Mouse (Mus musculus): ENCODE results near the gene Zdhhc23. TPM values are rescaled to one million over a fixed set of nuclear protein-coding genes. Genes with fewer than 3 reads are reported as not detected.

Gene Zdhhc23
- total RNA-seq, 2 experiments from 2014 or later = 25.4 to 26.6 TPM

- no peak for DNase-seq (ENCODE audit: low spot score in 2 of 2)
Observed at GRCm38 (mm10) chr16:43918867-43919266, 60.7 kb downstream of the Zdhhc23 start.

Small RNA genes lying within 50 kb of the gene (microRNA-seq; reads per million reads assigned to microRNA genes)
- gene Mir3470b = 0 reads per million in 2 experiments

Other genes starting within 250 kb of the Zdhhc23 start
- gene Drd3, start 225.8 kb downstream of the Zdhhc23 start, total RNA-seq (2021) = under 1 TPM; 0.49 to 0.84 TPM
- 1 to 10 TPM; 3.9 to 5.4 TPM for gene Ccdc191, start 90.0 kb downstream of the Zdhhc23 start, total RNA-seq (2021)
- 10 to 100 TPM; 30.2 to 34.8 TPM for gene Qtrt2, start 53.0 kb downstream of the Zdhhc23 start, total RNA-seq (2021)
- 1 to 10 TPM; 1.3 to 1.5 TPM for gene Gramd1c, start 83.6 kb upstream of the Zdhhc23 start, total RNA-seq (2021)
- gene Atp6v1a, start 159.9 kb upstream of the Zdhhc23 start, total RNA-seq (2021) = 100 to 1,000 TPM; 509 to 523 TPM
- 10 to 100 TPM; 64.0 to 69.9 TPM for gene Naa50, start 160.0 kb upstream of the Zdhhc23 start, total RNA-seq (2021)
- 10 to 100 TPM; 35.8 to 35.9 TPM for gene Usf3, start 193.5 kb upstream of the Zdhhc23 start, total RNA-seq (2021)

All from left cerebral cortex, adult 18-20 months (tissue).